Mouse (Mus musculus) heart, embryonic 11.5 days (tissue): ENCODE data around the gene Ptpn6. TPM values are rescaled to one million over a fixed set of nuclear protein-coding genes. Genes with fewer than 3 reads are reported as not detected.

Experiments
- ATAC-seq: fragments of 200-750 bp; cut with Nextera tagmentation; replicated peaks from 2 replicates; pipeline ENCODE4 v1.8.0; 2017; ENCODE audit warnings: moderate library complexity; ENCODE audit not compliant: insufficient number of reproducible peaks, low FRiP score, low TSS enrichment
- H3K27ac ChIP-seq: fragments of 300-500 bp; sonication (generic); 2 replicates; pipeline ENCODE4 v1.5.1; 2014; ENCODE audit warnings: mild to moderate bottlenecking, low read depth, low read length
- H3K27me3 ChIP-seq: fragments of 300-500 bp; sonication (generic); 2 replicates; pipeline ENCODE4 v1.6.1; 2014; ENCODE audit warnings: mild to moderate bottlenecking, low read length, mixed read lengths; ENCODE audit not compliant: control insufficient read depth, insufficient read depth
- H3K36me3 ChIP-seq: fragments of 300-500 bp; sonication (generic); 2 replicates; pipeline ENCODE4 v1.6.1; 2014; ENCODE audit warnings: mild to moderate bottlenecking, low read length, moderate library complexity, mixed read lengths; ENCODE audit not compliant: control insufficient read depth, insufficient read depth
- H3K4me1 ChIP-seq: fragments of 300-500 bp; sonication (generic); 2 replicates; pipeline ENCODE4 v1.6.1; 2014; ENCODE audit warnings: low read length; ENCODE audit not compliant: control insufficient read depth, insufficient read depth
- H3K4me2 ChIP-seq: fragments of 300-500 bp; sonication (generic); 2 replicates; pipeline ENCODE4 v1.6.1; 2014; ENCODE audit warnings: mild to moderate bottlenecking, moderate library complexity
- H3K4me3 ChIP-seq: fragments of 300-500 bp; sonication (generic); 2 replicates; pipeline ENCODE4 v1.5.1; 2014; ENCODE audit warnings: low read depth, low read length
- H3K9ac ChIP-seq: fragments of 300-500 bp; sonication (generic); 2 replicates; pipeline ENCODE4 v1.6.1; 2014; ENCODE audit warnings: mild to moderate bottlenecking, low read depth, low read length, moderate library complexity
- H3K9me3 ChIP-seq: fragments of 300-500 bp; sonication (generic); replicated peaks from 2 replicates; pipeline ENCODE4 v1.6.1; 2016; ENCODE audit warnings: low read length; ENCODE audit not compliant: control insufficient read depth
- WGBS: fragments of 180-500 bp; shearing (Covaris S2); extraction: QIAGEN DNeasy Blood & Tissue Kit; methylation state at CpG from one replicate; pipeline ENCODE4 v1.1.7; 2014; ENCODE audit not compliant: insufficient replicate concordance; 5-methylcytosine and 5-hydroxymethylcytosine counted together
- polyA plus RNA-seq: library from polyadenylated mRNA; unstranded; fragments of >200 nt; fragmentation: Nextera tagmentation; extraction: Ambion mirVana; gene quantifications from 2 replicates; pipeline ENCODE4 v1.2.1, GENCODE M21; 2014

The Ptpn6 gene
- polyA plus RNA-seq, result 4.8 and 6.9 TPM in 2 replicates

GRCm38 (mm10) chr6:124738511-124739023 lies at the start of gene Ptpn6:
Gene Ptpn6, minus strand, starts transcription at chr6:124738714.
- ATAC-seq, result no peak
- no peak within 1 kb of the TSS for H3K4me3 ChIP-seq
- no peak within 1 kb of the TSS for H3K27ac ChIP-seq
- H3K36me3 ChIP-seq, result peaks cover 3% of the 10 kb centered on the region; the same call in 1 of the 2 replicates
- 31% methylated on average over 15 of the region's 15 CpGs for WGBS
- H3K27me3 ChIP-seq, result no peaks in the 10 kb centered on the region
- peak within 1 kb of the TSS; percentile 54; the same call in 1 of the 2 replicates for H3K9ac ChIP-seq
- H3K4me1 ChIP-seq, result peaks cover 17% of the 10 kb centered on the region
- H3K9me3 ChIP-seq, result no peaks in the 10 kb centered on the region
- peak within 1 kb of the TSS; percentile 37 for H3K4me2 ChIP-seq

GRCm38 (mm10) chr6:124787722-124788121 lies 49.2 kb upstream of the Ptpn6 start:
- no peaks in the 10 kb centered on the region for H3K9me3 ChIP-seq
- no peaks in the 10 kb centered on the region; the same call in 1 of the 2 replicates for H3K4me1 ChIP-seq
- no peak overlapping the region for H3K4me3 ChIP-seq
- 69% methylated on average over 10 of the region's 10 CpGs for WGBS
- H3K27ac ChIP-seq, result no peak overlapping the region
- H3K9ac ChIP-seq, result no peak overlapping the region
- no peak for ATAC-seq
- no peak overlapping the region for H3K4me2 ChIP-seq
- no peaks in the 10 kb centered on the region for H3K27me3 ChIP-seq
- H3K36me3 ChIP-seq, result no peaks in the 10 kb centered on the region

GRCm38 (mm10) chr6:124786756-124787420 lies 48.4 kb upstream of the Ptpn6 start:
- Histone ChIP-seq H3K4me2 (no peak overlapping the region), H3K9ac (no peak overlapping the region), H3K9me3 (no peaks in the 10 kb centered on the region), H3K36me3 (no peaks in the 10 kb centered on the region), H3K27me3 (no peaks in the 10 kb centered on the region), H3K4me3 (no peak overlapping the region), H3K4me1 (peaks cover 3% of the 10 kb centered on the region; the same call in 1 of the 2 replicates), H3K27ac (no peak overlapping the region)
- 52% methylated on average over 8 of the region's 8 CpGs for WGBS
- no peak for ATAC-seq

GRCm38 (mm10) chr6:124782436-124782835 lies 43.9 kb upstream of the Ptpn6 start:
- Histone ChIP-seq H3K27ac (no peak overlapping the region), H3K36me3 (no peaks in the 10 kb centered on the region), H3K9me3 (no peaks in the 10 kb centered on the region), H3K4me2 (peak overlapping the region; percentile 47), H3K27me3 (peaks cover 23% of the 10 kb centered on the region), H3K4me3 (peak overlapping the region; percentile 27), H3K4me1 (peaks cover 5% of the 10 kb centered on the region; the same call in 1 of the 2 replicates), H3K9ac (no peak overlapping the region)
- no peak for ATAC-seq
- WGBS, result 16% methylated on average over 6 of the region's 6 CpGs

GRCm38 (mm10) chr6:124780917-124781316 lies 42.4 kb upstream of the Ptpn6 start:
- peaks cover 5% of the 10 kb centered on the region; the same call in 1 of the 2 replicates for H3K4me1 ChIP-seq
- no peak overlapping the region for H3K4me2 ChIP-seq
- 83% methylated on average over 7 of the region's 7 CpGs for WGBS

GRCm38 (mm10) chr6:124779984-124780416 lies 41.5 kb upstream of the Ptpn6 start:
- no peak for ATAC-seq
- no peak overlapping the region; the same call in 1 of the 2 replicates for H3K9ac ChIP-seq
- no peaks in the 10 kb centered on the region for H3K36me3 ChIP-seq
- peaks cover 23% of the 10 kb centered on the region for H3K27me3 ChIP-seq
- H3K4me2 ChIP-seq, result peak overlapping the region; percentile 73
- WGBS, result 7% methylated on average over 10 of the region's 10 CpGs
- H3K4me1 ChIP-seq, result peaks cover 5% of the 10 kb centered on the region; the same call in 1 of the 2 replicates
- no peak overlapping the region for H3K27ac ChIP-seq
- peak overlapping the region; percentile 43 for H3K4me3 ChIP-seq
- H3K9me3 ChIP-seq, result no peaks in the 10 kb centered on the region

More at GRCm38 (mm10) chr6:124780917-124781316, 42.4 kb upstream of the Ptpn6 start:
- Histone ChIP-seq H3K9ac (no peak overlapping the region), H3K36me3 (no peaks in the 10 kb centered on the region), H3K9me3 (no peaks in the 10 kb centered on the region), H3K27me3 (peaks cover 23% of the 10 kb centered on the region), H3K27ac (no peak overlapping the region), H3K4me3 (no peak overlapping the region)
- ATAC-seq, result no peak

- WGBS, result 2% methylated on average over 23 of the region's 23 CpGs
- Histone ChIP-seq H3K9ac (peak within 1 kb of the TSS; percentile 44; the same call in 1 of the 2 replicates), H3K36me3 (no peaks in the 10 kb centered on the region), H3K4me2 (peak within 1 kb of the TSS; percentile 73), H3K27me3 (peaks cover 23% of the 10 kb centered on the region), H3K9me3 (no peaks in the 10 kb centered on the region), H3K4me3 (peak within 1 kb of the TSS; percentile 43), H3K27ac (no peak within 1 kb of the TSS), H3K4me1 (peaks cover 5% of the 10 kb centered on the region; the same call in 1 of the 2 replicates)
- ATAC-seq, result no peak
These were observed 40.9 kb upstream of the Ptpn6 start, which contains the start of gene Lrrc23 for GRCm38 (mm10) chr6:124779222-124779983. Gene Lrrc23, minus strand, starts transcription at chr6:124779727.

- H3K4me3 ChIP-seq, result no peak overlapping the region
- no peaks in the 10 kb centered on the region for H3K36me3 ChIP-seq
- H3K4me1 ChIP-seq, result peaks cover 22% of the 10 kb centered on the region
- no peak for ATAC-seq
- H3K9me3 ChIP-seq, result no peaks in the 10 kb centered on the region
- WGBS, result 73% methylated on average over 15 of the region's 15 CpGs
- H3K9ac ChIP-seq, result no peak overlapping the region
- H3K4me2 ChIP-seq, result peak overlapping the region; percentile 91; the same call in 1 of the 2 replicates
- H3K27ac ChIP-seq, result no peak overlapping the region
- H3K27me3 ChIP-seq, result peaks cover 13% of the 10 kb centered on the region
These were observed 32.0 kb upstream of the Ptpn6 start for GRCm38 (mm10) chr6:124770511-124770910.
